Mouse (Mus musculus) olfactory bulb, adult 2 months (tissue): ENCODE results near the gene 4930519P11Rik. TPM values are rescaled to one million over a fixed set of nuclear protein-coding genes. Genes with fewer than 3 reads are reported as not detected.

ENCODE experiments used
- H3K27ac ChIP-seq: fragments of 200-500 bp; 2 replicates; pipeline ENCODE4 v1.5.1; 2012; ENCODE audit warnings: low read depth, low read length; ENCODE audit not compliant: insufficient read depth
- H3K4me1 ChIP-seq: fragments of 200-500 bp; 2 replicates; pipeline ENCODE4 v1.6.1; 2012; ENCODE audit warnings: low read length; ENCODE audit not compliant: control insufficient read depth, insufficient read depth
- H3K4me3 ChIP-seq: fragments of 200-500 bp; 2 replicates; pipeline ENCODE4 v1.5.1; 2012; ENCODE audit warnings: mild to moderate bottlenecking, low read depth, low read length, moderate library complexity; ENCODE audit not compliant: insufficient read depth
- CTCF ChIP-seq: fragments of 200-500 bp; IDR thresholded peaks from 2 replicates; pipeline ENCODE4 v1.5.1; 2012; ENCODE audit warnings: low read depth, mild to moderate bottlenecking, low read length, moderate library complexity; ENCODE audit not compliant: insufficient read depth
- POLR2A ChIP-seq: fragments of 200-500 bp; IDR thresholded peaks from 2 replicates; pipeline ENCODE4 v1.6.1; 2012; ENCODE audit warnings: mild to moderate bottlenecking, low read depth, low read length, moderate library complexity; ENCODE audit not compliant: insufficient read depth
- WGBS: fragments of 180-500 bp; shearing (Covaris S2); methylation state at CpG from one replicate; pipeline ENCODE4 v1.1.7; 2018; 5-methylcytosine and 5-hydroxymethylcytosine counted together
- polyA plus RNA-seq: library from polyadenylated mRNA; stranded (reverse); fragments of >200 nt; gene quantifications from 2 replicates; pipeline ENCODE4 v1.2.4, GENCODE M21; 2012; ENCODE audit warnings: low replicate concordance; ENCODE audit not compliant: missing spikeins, insufficient read depth, insufficient read length

4930519P11Rik gene
- not detected in 2 replicates for polyA plus RNA-seq

- peak within 1 kb of the TSS; percentile 90 for H3K27ac ChIP-seq
- WGBS = under 1% methylated on average over 96 of the region's 98 CpGs
- H3K4me1 ChIP-seq = peaks cover 7% of the 10 kb centered on the region
- peak within 1 kb of the TSS; percentile 74 for H3K4me3 ChIP-seq
- TF ChIP-seq CTCF = peak; percentile 97
- peak; percentile 54 for TF ChIP-seq POLR2A
Observed at GRCm38 (mm10) chr2:154613118-154614115, at the start of gene 4930519P11Rik, which contains the start of gene Zfp341. Gene 4930519P11Rik (minus strand): TSS chr2:154613437. Gene Zfp341 (plus strand): TSS chr2:154613297.

- Histone ChIP-seq H3K4me1 (peaks cover 7% of the 10 kb centered on the region), H3K27ac (peak overlapping the region; percentile 12; the same call in 1 of the 2 replicates), H3K4me3 (peak overlapping the region; percentile 27; the same call in 1 of the 2 replicates)
- TF ChIP-seq POLR2A = no peak
- TF ChIP-seq CTCF = no peak
- 34% methylated on average over 5 of the region's 5 CpGs for WGBS
Observed at GRCm38 (mm10) chr2:154659531-154660074, 46.4 kb upstream of the 4930519P11Rik start.

DNA sequence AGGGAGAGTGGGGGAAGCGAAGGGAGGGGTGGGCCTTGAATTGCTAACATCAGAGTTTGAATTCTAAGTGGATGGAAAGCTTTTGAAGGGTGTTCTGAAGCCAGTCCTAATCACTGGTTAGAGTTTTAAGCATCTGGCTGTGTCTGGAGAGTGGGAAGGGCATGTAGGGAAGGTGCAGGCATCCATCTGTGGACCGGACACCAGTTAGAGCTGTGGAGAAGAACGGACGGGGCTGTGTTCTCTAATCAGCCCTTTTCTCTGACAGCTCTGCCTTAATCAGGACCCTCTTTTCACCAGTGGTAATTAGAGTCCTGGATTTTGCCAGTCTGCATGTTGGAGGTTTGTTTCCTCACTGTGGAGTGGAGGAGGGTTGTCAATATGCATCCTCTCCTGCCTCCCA, 45.8 kb upstream of the 4930519P11Rik start:
- TF ChIP-seq CTCF (no peak), POLR2A (no peak)
- peaks cover 7% of the 10 kb centered on the region for H3K4me1 ChIP-seq
- peak overlapping the region; percentile 27 for H3K4me3 ChIP-seq
- H3K27ac ChIP-seq = 0 out of 2 replicates have a peak overlapping the region, but pooled peaks have one; percentile 12
- 15% methylated on average over 4 of the region's 4 CpGs for WGBS

DNA sequence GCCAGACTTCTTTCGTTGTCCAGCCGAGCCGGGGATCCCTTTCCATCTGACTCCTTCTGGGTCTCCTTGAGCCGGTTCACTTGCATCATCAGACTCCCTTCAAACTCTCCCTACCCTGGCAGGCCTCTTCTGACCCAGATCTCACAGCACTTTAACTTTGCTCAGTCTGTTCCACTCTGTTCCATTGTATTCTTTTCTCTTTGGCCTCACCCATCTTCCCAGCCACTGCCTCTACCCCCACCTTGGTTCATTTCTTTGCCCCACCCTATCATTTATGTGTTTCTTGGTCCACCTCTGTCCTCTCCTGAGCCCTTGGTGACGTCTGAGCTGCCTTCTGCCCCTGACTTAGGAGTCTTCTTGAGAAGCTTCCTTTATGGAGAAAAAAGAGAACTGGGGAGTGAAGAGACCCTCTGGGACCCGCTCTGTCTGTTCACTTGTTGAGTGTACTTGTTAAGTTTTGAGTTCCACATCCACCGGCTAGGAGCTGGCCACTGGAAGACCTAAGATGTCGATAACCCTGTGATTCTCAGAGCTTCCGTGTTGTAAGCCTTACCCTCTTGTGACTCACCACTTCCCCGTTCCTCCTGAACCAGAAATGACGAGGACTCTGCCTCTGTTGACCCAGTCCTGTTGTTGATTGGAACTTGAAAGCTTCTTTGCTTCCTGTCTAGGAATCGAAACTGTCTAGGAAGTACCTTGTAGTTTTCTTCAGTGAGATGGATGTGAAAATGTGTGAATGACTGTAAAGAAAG, 44.4 kb upstream of the 4930519P11Rik start:
- no peak for TF ChIP-seq CTCF
- no peak for TF ChIP-seq POLR2A

DNA sequence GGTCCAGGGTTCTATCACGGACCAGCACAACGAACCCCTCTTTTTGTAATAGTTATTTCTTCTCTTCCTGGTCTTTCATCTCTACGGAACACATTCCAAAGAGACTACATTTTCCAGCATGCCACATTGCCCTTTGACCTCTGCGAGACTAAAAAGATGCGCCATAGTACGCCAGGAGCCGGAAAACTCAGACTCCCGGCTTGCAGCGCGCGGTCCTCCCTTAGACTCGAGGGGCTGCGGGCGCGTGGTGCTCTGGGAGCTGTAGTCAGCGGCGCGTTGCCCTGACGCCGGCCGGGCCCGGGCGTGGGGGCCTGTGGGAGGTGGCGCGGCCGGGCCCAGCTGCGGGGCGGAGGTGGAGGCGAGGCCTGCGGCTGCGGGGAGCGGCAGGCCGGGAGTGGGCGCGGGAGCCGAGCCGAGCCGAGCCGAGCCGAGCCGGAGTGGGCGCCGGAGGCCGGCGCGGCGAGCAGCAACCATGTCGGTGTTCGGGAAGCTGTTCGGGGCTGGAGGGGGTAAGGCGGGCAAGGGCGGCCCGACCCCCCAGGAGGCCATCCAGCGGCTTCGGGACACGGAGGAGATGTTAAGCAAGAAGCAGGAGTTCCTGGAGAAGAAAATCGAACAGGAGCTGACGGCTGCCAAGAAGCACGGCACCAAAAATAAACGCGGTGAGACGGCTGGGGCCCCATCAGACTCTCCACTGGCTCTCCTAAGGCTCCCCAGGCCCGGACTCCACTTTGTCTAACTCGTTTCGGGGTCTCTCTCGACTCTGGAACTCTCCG, 43.7 kb upstream of the 4930519P11Rik start:
- peak overlapping the region; percentile 44 for H3K27ac ChIP-seq
- peaks cover 7% of the 10 kb centered on the region for H3K4me1 ChIP-seq
- peak overlapping the region; percentile 66 for H3K4me3 ChIP-seq
- WGBS = under 1% methylated on average over 67 of the region's 67 CpGs
- TF ChIP-seq CTCF = no peak
- peak; percentile 61 for TF ChIP-seq POLR2A

More for the DNA sequence above, 44.4 kb upstream of the 4930519P11Rik start:
- H3K4me3 ChIP-seq = peak overlapping the region; percentile 66
- peak overlapping the region; percentile 44 for H3K27ac ChIP-seq
- peaks cover 7% of the 10 kb centered on the region for H3K4me1 ChIP-seq
- 2% methylated on average over 12 of the region's 12 CpGs for WGBS

GRCm38 (mm10) chr2:154655878-154656414, 42.7 kb upstream of the 4930519P11Rik start:
- Histone ChIP-seq H3K4me3 (no peak overlapping the region), H3K4me1 (peaks cover 7% of the 10 kb centered on the region), H3K27ac (peak overlapping the region; percentile 45; the same call in 1 of the 2 replicates)
- TF ChIP-seq POLR2A = no peak
- TF ChIP-seq CTCF = no peak
- WGBS = 74% methylated on average over 2 of the region's 2 CpGs

DNA sequence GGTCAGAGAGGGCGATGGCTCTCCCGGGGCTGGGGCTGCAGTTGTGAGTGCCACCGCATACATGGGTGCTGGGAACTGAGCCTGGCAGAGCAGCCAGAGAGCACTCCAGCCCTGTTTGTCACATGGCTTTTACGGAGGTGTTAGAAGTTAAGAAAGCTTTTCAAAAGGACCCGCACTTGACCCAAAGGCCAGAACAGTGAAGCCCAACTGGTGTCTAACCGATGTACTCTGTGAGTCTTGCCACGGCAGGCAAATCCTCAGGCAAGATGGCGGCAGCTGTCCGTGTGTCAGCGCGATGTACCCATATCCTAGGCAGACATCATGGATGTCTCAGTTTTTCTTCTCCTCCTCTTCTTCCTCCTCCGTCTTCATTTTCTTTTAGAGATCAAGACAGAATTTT, 41.7 kb upstream of the 4930519P11Rik start:
- H3K27ac ChIP-seq = no peak overlapping the region
- WGBS = 93% methylated on average over 12 of the region's 12 CpGs
- no peak for TF ChIP-seq CTCF
- TF ChIP-seq POLR2A = no peak
- peaks cover 7% of the 10 kb centered on the region for H3K4me1 ChIP-seq
- no peak overlapping the region for H3K4me3 ChIP-seq
